Mouse (Mus musculus) small intestine, adult 2 months (tissue): ENCODE data around the gene Aff1.

Experiments
- CTCF ChIP-seq: fragments of 200-500 bp; IDR thresholded peaks from 2 replicates; pipeline ENCODE4 v1.5.1; 2012; ENCODE audit warnings: low read depth, mild to moderate bottlenecking, control low read depth, inconsistent platforms, low read length, moderate library complexity, mixed read lengths; ENCODE audit not compliant: insufficient replicate concordance, insufficient read length; ENCODE audit errors: extremely low read depth
- POLR2A ChIP-seq: fragments of 200-500 bp; IDR thresholded peaks from 2 replicates; pipeline ENCODE4 v1.6.1; 2012; ENCODE audit warnings: low read depth, mild to moderate bottlenecking, control low read depth, inconsistent platforms, low read length, moderate library complexity

- peak; percentile 13; the same call in 1 of the 2 replicates for TF ChIP-seq CTCF
- TF ChIP-seq POLR2A, result no peak
Measured at GRCm38 (mm10) chr5:103856286-103857009, 164.3 kb downstream of the Aff1 start.
